Mouse (Mus musculus) thymus, adult 2 months (tissue): ENCODE results near the gene Fhit. TPM values are rescaled to one million over a fixed set of nuclear protein-coding genes. Genes with fewer than 3 reads are reported as not detected.

ENCODE experiments used
- DNase-seq: peaks from one replicate; pipeline ENCODE4 v3.0.0; 2021
- H3K27ac ChIP-seq: fragments of 200-500 bp; 2 replicates; pipeline ENCODE4 v1.5.1; 2012; ENCODE audit warnings: low read length, control low read depth; ENCODE audit not compliant: control insufficient read depth, insufficient read depth
- H3K27me3 ChIP-seq: fragments of 200-500 bp; 2 replicates; pipeline ENCODE4 v1.6.1; 2012; ENCODE audit warnings: mild to moderate bottlenecking, low read length, moderate library complexity, mixed read lengths; ENCODE audit not compliant: control insufficient read depth, insufficient read depth
- H3K36me3 ChIP-seq: fragments of 200-500 bp; 2 replicates; pipeline ENCODE4 v1.6.1; 2012; ENCODE audit warnings: mild to moderate bottlenecking, low read length, moderate library complexity; ENCODE audit not compliant: control insufficient read depth, insufficient read depth
- H3K4me1 ChIP-seq: fragments of 200-500 bp; replicated peaks from 2 replicates; pipeline ENCODE4 v1.6.1; 2012; ENCODE audit warnings: low read length; ENCODE audit not compliant: control insufficient read depth, insufficient read depth
- H3K4me3 ChIP-seq: fragments of 200-500 bp; 2 replicates; pipeline ENCODE4 v1.5.1; 2012; ENCODE audit warnings: mild to moderate bottlenecking, low read length, control low read depth, moderate library complexity; ENCODE audit not compliant: control insufficient read depth, insufficient read depth
- CTCF ChIP-seq: fragments of 200-500 bp; IDR thresholded peaks from 2 replicates; pipeline ENCODE4 v1.5.1; 2012; ENCODE audit warnings: mild to moderate bottlenecking, control low read depth, low read length, moderate library complexity, borderline replicate concordance; ENCODE audit not compliant: control insufficient read depth, poor library complexity, insufficient read depth; ENCODE audit errors: extremely low read depth
- POLR2A ChIP-seq: fragments of 200-500 bp; IDR thresholded peaks from 2 replicates; pipeline ENCODE4 v1.6.1; 2012; ENCODE audit warnings: mild to moderate bottlenecking, low read length, control low read depth, moderate library complexity; ENCODE audit not compliant: control insufficient read depth, poor library complexity, insufficient read depth; ENCODE audit errors: extremely low read depth
- WGBS: fragments of 180-500 bp; shearing (Covaris S2); methylation state at CpG from one replicate; pipeline ENCODE4 v1.1.7; 2018; 5-methylcytosine and 5-hydroxymethylcytosine counted together
- polyA plus RNA-seq: library from polyadenylated mRNA; depleted of rRNA; stranded (reverse); fragments of >200 nt; gene quantifications from 2 replicates; pipeline ENCODE4 v1.2.3, GENCODE M21; 2012

Gene Fhit
- polyA plus RNA-seq, 1 experiment: 5.4 TPM

GRCm38 (mm10) chr14:10366808-10367207, 795.0 kb downstream of the Fhit start:
- 95% methylated on average over 4 of the region's 4 CpGs for WGBS
- TF ChIP-seq POLR2A (no peak), CTCF (no peak)
- H3K4me3 ChIP-seq: no peak overlapping the region

GRCm38 (mm10) chr14:10364281-10364680, 797.6 kb downstream of the Fhit start:
- no peak for DNase-seq
- no peaks in the 10 kb centered on the region for H3K27me3 ChIP-seq
- no peaks in the 10 kb centered on the region for H3K36me3 ChIP-seq
- no peak overlapping the region for H3K4me3 ChIP-seq
- WGBS: 87% methylated on average over 6 of the region's 6 CpGs
- TF ChIP-seq POLR2A (no peak), CTCF (no peak)
- no peaks in the 10 kb centered on the region for H3K4me1 ChIP-seq
- H3K27ac ChIP-seq: no peak overlapping the region

More at GRCm38 (mm10) chr14:10366808-10367207, 795.0 kb downstream of the Fhit start:
- Histone ChIP-seq H3K27ac (no peak overlapping the region), H3K27me3 (no peaks in the 10 kb centered on the region), H3K4me1 (no peaks in the 10 kb centered on the region), H3K36me3 (no peaks in the 10 kb centered on the region)
- DNase-seq: no peak

GRCm38 (mm10) chr14:10363306-10363705, 798.5 kb downstream of the Fhit start:
- Histone ChIP-seq H3K27me3 (no peaks in the 10 kb centered on the region), H3K4me3 (no peak overlapping the region), H3K36me3 (no peaks in the 10 kb centered on the region), H3K27ac (no peak overlapping the region), H3K4me1 (no peaks in the 10 kb centered on the region)
- WGBS: 87% methylated on average over 1 of the region's 1 CpGs
- DNase-seq: no peak
- no peak for TF ChIP-seq POLR2A
- TF ChIP-seq CTCF: no peak

DNA sequence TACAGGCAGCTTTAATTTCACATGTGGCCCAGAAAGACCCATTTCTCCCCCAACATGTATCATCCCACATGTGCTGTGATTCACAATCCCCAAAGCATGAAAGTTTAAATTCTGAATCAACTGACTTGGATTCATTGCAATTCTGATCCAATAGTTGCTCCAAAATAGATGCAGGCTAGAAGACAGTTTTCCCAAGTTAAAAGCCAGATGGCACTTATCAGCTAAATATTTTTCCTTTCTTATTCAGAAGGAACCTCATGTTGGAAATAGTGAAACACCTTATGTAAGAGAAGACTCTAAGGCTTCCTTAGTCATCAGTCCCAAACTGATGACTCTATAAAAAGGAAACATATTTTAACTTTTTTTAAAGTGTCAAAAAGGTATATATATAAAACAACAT, 815.9 kb downstream of the Fhit start:
- Histone ChIP-seq H3K27me3 (no peaks in the 10 kb centered on the region), H3K4me3 (no peak overlapping the region), H3K36me3 (no peaks in the 10 kb centered on the region), H3K4me1 (no peaks in the 10 kb centered on the region), H3K27ac (no peak overlapping the region)
- TF ChIP-seq CTCF (no peak), POLR2A (no peak)
- no peak for DNase-seq

DNA sequence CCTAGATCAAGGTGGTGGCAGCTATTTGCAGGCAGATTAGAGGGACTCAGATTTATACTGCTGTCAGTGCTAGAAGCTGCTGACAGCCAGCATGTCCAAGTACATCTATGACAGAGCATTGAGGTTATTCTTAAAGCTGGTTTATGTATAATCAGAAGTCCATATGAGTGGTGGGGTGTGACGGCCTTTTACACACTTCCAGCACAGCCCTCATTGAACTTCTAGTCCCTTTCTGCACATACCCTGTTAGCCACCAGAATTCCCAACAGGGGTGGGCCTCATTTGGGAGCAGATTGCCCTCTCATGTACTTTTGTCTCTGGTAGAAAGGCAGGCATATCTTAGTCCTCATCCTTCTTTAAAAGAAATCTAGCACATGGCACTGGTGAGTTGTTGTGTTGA, 817.8 kb downstream of the Fhit start:
- WGBS: 95% methylated on average over 1 of the region's 1 CpGs

GRCm38 (mm10) chr14:10316764-10317163, 845.1 kb downstream of the Fhit start:
- 95% methylated on average over 3 of the region's 3 CpGs for WGBS

More for the DNA sequence above, 817.8 kb downstream of the Fhit start:
- no peaks in the 10 kb centered on the region for H3K27me3 ChIP-seq
- no peak for TF ChIP-seq CTCF
- no peaks in the 10 kb centered on the region for H3K4me1 ChIP-seq
- no peak overlapping the region for H3K4me3 ChIP-seq
- no peak overlapping the region for H3K27ac ChIP-seq
- DNase-seq: no peak
- H3K36me3 ChIP-seq: no peaks in the 10 kb centered on the region

DNA sequence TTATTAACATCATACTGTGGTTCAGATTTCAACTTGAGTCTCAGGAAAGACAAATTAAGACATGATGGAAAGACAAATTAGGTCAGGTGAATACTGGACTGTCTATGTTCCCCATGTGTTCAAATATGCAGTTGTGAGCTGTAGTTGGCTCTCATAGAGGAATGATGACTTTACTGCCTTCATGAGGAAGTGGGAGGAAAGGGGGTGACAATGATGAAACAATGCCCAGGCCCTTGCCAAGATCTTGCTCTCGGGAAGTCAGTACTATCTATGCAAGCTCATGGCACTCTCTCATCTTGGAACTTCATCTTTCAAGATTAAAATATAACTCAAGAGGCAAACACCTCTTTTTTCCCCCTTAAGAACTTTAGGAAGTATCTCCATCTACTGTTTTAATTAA, 849.6 kb downstream of the Fhit start:
- H3K4me3 ChIP-seq: no peak overlapping the region
- TF ChIP-seq CTCF (no peak), POLR2A (no peak)
- no peaks in the 10 kb centered on the region for H3K36me3 ChIP-seq
- no peak overlapping the region for H3K27ac ChIP-seq
- DNase-seq: no peak
- H3K4me1 ChIP-seq: no peaks in the 10 kb centered on the region
- 95% methylated on average over 1 of the region's 1 CpGs for WGBS
- H3K27me3 ChIP-seq: no peaks in the 10 kb centered on the region

More at GRCm38 (mm10) chr14:10316764-10317163, 845.1 kb downstream of the Fhit start:
- H3K27me3 ChIP-seq: no peaks in the 10 kb centered on the region
- TF ChIP-seq POLR2A (no peak), CTCF (no peak)
- no peak overlapping the region for H3K4me3 ChIP-seq
- DNase-seq: no peak
- H3K36me3 ChIP-seq: no peaks in the 10 kb centered on the region
- no peak overlapping the region for H3K27ac ChIP-seq
- no peaks in the 10 kb centered on the region for H3K4me1 ChIP-seq
